Mouse (Mus musculus): Measurements from ENCODE around the gene Gbp7.

DNA sequence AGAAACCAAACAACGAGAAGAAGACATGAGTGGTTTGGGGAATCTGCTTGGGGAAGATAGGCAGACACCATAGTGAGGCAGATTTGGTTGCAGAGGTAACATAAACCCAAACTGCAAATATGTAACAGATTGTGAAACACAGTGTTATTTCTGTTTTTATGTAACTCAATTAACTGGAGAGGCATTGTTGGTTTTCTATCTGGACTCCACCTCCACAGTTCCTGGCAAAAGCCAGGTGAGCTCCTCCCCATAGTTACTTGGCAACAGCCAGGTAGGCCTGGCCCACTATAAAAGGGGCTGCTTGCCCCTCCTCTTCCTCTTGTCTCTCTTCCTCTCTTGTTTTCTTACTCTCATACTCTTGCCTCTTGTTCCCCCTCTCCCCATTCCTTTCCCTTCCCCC lies 24.5 kb downstream of the Gbp7 start:
- TF ChIP-seq POLR2A (IDR thresholded peaks at IDR 0.05; ENCODE audit: insufficient read depth, low read depth, low read length) (no peak), CTCF (IDR thresholded peaks at IDR 0.05) (no peak)

Data from heart, adult 2 months (tissue).